8 mouse cellular contexts compared by ENCODE assay signal in genomic region chr7:132714236-132714923, GRCm38 (mm10).
A peak's percentile ranks its signal among the peaks of the same experiment; 100 is the strongest.
DNase-seq lines count a peak whose midpoint lies in the region; ATAC-seq lines count a peak whose summit lies in the region.

No protein-coding gene starts in this region.

- no peaks in the 10 kb centered on the region for H3K27me3 ChIP-seq in neural tube, embryonic 13.5 days
- no peaks in the 10 kb centered on the region for H3K27me3 ChIP-seq in embryonic facial prominence, embryonic 13.5 days

- peaks cover 40% of the 10 kb centered on the region for H3K4me1 ChIP-seq in neural tube, embryonic 13.5 days (replicated peaks)
- H3K4me1 ChIP-seq in embryonic facial prominence, embryonic 13.5 days, result peaks cover 43% of the 10 kb centered on the region

- no peak for DNase-seq in neural tube, embryonic 10.5 days (ENCODE audit: extremely low spot score, low spot score)
- peak; percentile 87 to 89 for DNase-seq in heart, postnatal 10 days
- DNase-seq in layer of hippocampus, adult 9-10 months (ENCODE audit: low spot score), result peak; percentile 68
- peak; percentile 61 for DNase-seq in lung, postnatal 14 days
- DNase-seq in testis, postnatal 14 days (ENCODE audit: low spot score), result peak; percentile 55
- no peak for DNase-seq in thymus, postnatal 25 days

- H3K9ac ChIP-seq in neural tube, embryonic 13.5 days, result no peak overlapping the region
- 0 out of 2 replicates have a peak overlapping the region, but pooled peaks have one; percentile 6 for H3K9ac ChIP-seq in embryonic facial prominence, embryonic 13.5 days

- H3K4me3 ChIP-seq in neural tube, embryonic 13.5 days, result no peak overlapping the region
- H3K4me3 ChIP-seq in embryonic facial prominence, embryonic 13.5 days, result no peak overlapping the region

- peaks cover 8% of the 10 kb centered on the region; the same call in 1 of the 2 replicates for H3K36me3 ChIP-seq in neural tube, embryonic 13.5 days
- H3K36me3 ChIP-seq in embryonic facial prominence, embryonic 13.5 days, result peaks cover 7% of the 10 kb centered on the region; the same call in 1 of the 2 replicates

- H3K4me2 ChIP-seq in neural tube, embryonic 13.5 days, result no peak overlapping the region
- H3K4me2 ChIP-seq in embryonic facial prominence, embryonic 13.5 days, result peak overlapping the region; percentile 36

- WGBS in neural tube, embryonic 13.5 days, result 40% methylated on average over 6 of the region's 6 CpGs
- 10% methylated on average over 6 of the region's 6 CpGs for WGBS in embryonic facial prominence, embryonic 13.5 days

- 0 out of 2 replicates have a peak, but pooled peaks have one; percentile 21 for ATAC-seq in neural tube, embryonic 13.5 days (ENCODE audit: low read depth)
- ATAC-seq in embryonic facial prominence, embryonic 13.5 days (ENCODE audit: insufficient number of reproducible peaks, insufficient read depth, low FRiP score, low TSS enrichment, low read depth), result no peak

- no peaks in the 10 kb centered on the region for H3K9me3 ChIP-seq in neural tube, embryonic 13.5 days
- H3K9me3 ChIP-seq in embryonic facial prominence, embryonic 13.5 days, result no peaks in the 10 kb centered on the region

- H3K27ac ChIP-seq in neural tube, embryonic 13.5 days (replicated peaks), result peak overlapping the region; percentile 57; the same call in 1 of the 2 replicates
- peak overlapping the region; percentile 84 for H3K27ac ChIP-seq in embryonic facial prominence, embryonic 13.5 days

- intact Hi-C loops in heart, postnatal 10 days (cut with DNase I), result loop anchor here (2.0 to 5.0 kb wide), 2 partner anchors 42 to 58 kb away; no protein-coding TSS in a partner anchor

Comparison
In these comparisons a context has a peak if more than half of its experiments do, and no peak if none do; other contexts are left out.
1. DNase-seq: peak in heart, postnatal 10 days (2 of 2), layer of hippocampus, adult 9-10 months (single experiment), lung, postnatal 14 days (single experiment) and testis, postnatal 14 days (single experiment); none in neural tube, embryonic 10.5 days (single experiment) and thymus, postnatal 25 days (single experiment).